Mouse (Mus musculus) c-Kit-positive CD71-positive TER-119-positive erythroid progenitor cells, embryonic 14.5 days (primary cell): ENCODE data around the gene Gm572.

Experiments
- DNase-seq: peaks from one replicate; pipeline ENCODE4 v3.0.0-alpha.2; 2013; ENCODE audit warnings: low spot score

The Gm572 gene

DNA sequence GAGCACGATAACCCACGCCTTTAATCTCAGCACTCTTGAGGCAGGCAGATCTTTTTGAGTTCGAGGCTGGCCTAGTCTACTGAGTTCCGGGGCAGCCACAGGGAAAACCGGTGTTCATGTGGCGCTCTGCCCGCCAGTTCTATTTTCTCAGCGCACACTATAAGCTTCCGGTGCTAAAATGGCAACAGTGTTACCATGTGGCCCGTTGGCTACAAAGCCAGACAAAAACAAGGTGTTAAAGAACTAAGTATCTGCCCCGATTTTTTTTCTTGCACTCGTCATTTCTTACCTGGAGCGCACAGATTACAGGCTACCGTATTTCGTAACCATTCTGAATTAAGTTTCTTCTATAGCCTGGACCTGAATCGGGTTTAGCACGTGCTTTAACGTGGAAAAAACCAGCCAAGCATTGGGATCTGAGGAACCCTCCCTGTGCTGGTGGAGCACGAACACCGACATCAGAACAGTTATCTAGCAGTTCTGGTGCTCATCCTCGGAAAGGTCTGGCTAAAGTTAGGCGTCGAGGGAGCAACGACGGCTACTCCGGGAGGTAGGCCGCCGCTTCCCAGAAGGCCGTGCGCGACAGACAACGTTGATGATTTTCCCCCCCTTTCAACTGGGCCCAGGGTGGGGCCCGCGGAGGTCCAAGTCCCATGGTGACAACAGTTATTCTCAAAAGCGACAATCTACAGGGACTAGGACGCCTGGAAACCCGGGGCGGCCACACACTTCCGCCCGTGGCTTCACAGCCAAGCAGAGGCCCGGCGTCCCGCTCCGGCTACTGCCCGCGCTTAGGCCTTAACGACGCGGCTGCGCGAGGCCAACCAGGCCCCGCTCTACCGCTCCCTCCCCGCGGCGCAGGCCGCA lies 17.1 kb upstream of the Gm572 start:
- DNase-seq = peak; percentile 45

DNA sequence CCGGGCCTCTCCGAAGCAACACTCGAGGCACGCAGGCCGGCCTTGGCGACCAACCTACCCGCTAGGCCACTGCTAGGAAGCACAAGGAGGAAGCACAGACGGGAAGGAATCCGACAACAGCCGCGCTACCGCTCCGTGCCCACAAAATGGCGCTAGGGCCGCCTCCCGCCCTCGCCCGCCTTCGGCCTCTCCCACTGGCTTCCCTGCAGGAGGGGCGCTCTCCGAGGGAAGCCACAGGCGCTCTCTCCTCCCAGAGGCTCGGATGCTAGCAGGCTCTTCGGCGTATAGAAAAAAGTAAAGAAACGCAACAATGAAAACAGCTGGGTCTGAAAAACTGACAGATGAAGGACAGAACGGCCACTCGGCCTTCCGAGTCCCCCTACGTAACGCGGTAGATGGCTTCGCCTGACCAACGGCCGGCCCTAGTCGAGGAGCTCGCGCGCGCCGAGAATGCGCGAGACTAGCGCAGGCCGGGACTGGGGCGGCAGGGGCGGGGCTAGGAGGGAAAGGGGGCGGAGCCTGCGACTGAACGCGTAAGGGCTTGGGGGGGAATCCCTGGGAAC lies 16.4 kb upstream of the Gm572 start, which contains the start of gene Tardbp:
Tardbp (minus strand) TSS at position 397 of the 563 bp plus-strand sequence.
- peak; percentile 94 for DNase-seq

- no peak for DNase-seq
Measured at GRCm38 (mm10) chr4:148627246-148627645, 15.9 kb upstream of the Gm572 start.

DNA sequence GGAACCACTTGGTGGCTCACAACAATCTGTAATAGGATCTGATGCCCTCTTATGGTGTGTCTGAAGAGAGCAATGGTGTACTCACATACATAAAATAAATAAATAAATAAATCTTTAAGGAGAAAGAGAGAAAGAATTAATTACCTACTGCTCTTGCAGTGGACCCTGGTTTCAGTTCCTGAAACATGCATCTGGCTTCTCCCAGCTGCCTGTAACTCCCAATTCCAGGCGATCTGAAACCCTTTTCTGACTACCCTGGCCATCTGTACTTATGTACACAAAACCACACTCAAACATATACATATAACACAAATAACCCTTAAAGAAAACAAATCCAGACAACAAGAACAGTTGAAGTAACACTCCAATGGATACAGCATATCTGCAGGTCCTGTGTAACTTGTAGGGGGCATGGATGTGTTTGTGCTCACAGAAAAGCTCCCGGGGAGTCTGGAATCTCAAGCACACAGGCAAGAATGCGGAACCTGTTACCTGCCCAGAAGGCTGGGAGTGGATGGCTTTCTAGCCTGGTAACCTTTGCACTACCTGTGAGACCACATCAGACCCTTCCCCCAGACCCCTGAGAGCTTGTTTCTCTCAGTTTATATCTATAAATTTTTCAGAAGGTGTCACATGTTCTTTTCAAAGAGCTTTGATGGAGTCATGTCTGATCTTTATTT lies 11.0 kb upstream of the Gm572 start:
- DNase-seq = no peak

DNA sequence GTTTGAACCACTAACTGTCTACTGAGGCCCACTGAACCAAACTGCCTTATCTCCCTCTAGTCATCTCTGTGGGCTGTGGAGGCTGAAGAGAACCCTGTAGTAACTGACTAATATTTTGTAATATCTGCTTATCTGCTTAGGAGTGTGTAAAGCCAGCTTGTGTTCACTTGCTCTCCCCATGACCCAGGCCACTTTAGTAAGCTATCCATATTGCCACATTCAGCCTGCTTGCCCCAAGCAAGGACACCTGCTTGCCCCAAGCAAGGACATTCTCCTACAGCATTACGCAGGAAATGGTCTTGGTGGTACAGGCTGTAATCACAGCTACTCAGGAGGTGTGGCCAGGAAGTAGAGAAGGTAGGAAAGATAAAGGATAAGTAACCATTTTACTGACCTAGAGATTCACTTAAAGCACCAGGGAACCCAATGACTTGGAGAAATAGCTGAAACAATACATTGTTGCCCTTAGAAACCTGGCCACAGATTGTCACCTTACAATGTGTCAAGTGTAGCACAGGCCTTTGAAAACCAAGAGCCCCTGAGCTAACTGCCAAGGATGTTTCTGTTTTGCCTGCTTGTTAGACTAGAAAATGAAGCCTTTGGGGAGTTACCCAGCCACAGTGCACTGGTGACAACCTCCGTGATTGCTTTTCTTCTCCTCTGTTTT lies 9.6 kb upstream of the Gm572 start:
- DNase-seq = no peak

DNA sequence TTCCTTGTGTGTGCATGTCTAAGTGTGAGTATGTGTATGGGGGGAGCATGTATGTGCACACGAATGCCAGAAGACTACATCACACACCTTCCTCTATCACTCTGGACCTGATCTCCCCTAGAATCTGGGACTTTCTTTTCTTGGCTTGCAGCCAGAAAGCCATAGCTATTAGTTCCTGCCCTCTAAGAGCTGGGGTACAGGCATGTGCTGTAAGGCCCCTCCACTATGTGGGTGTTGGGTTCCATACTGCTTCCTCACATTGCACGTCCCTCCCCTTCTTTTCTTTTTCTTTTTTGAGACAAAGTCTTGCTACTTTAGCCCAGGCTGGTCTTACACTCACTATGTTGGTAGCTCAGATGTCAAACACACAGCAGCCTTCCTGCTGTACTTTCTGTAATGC lies 7.8 kb upstream of the Gm572 start:
- DNase-seq = no peak

- DNase-seq = no peak
Measured at GRCm38 (mm10) chr4:148638302-148638701, 4.8 kb upstream of the Gm572 start.

DNA sequence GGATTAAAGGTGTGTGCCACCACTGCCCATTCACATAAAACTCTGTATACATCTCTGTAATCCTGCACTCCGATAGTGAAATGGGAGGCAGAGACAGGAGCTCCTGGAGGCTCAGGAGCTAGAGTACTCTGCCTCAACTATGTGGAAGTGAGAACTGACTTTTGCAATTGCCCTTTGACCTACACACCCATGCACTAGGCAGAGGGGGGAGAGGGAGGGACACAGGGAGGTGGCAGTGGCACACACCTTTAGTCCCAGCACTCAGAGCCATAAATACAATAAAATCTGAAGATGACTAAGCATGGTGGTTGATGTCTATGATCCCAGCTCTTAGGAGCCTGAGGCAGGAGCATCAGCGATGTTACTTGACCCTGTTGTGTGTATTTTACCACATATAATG lies 3.7 kb upstream of the Gm572 start:
- DNase-seq = no peak

- DNase-seq = no peak
Measured at GRCm38 (mm10) chr4:148641121-148641520, 2.0 kb upstream of the Gm572 start.

DNA sequence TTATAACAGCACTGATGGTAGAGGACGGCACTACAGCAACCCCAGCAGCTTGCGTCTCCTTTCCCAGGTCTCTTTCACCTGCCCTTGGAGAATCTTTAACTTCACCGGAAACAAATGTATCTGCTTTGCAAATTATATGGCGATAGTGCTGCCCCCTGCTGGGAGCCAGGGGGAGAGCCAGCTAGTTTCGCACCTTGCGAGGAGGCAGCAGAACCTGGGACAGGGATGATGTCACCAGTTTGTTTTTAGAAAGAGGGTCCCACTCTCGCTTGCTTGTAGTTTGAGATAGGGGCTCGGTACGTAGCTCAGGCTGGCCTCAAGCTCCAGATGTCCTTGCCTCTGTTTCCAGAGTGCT lies 1.0 kb downstream of the Gm572 start:
- DNase-seq = peak; percentile 62

DNA sequence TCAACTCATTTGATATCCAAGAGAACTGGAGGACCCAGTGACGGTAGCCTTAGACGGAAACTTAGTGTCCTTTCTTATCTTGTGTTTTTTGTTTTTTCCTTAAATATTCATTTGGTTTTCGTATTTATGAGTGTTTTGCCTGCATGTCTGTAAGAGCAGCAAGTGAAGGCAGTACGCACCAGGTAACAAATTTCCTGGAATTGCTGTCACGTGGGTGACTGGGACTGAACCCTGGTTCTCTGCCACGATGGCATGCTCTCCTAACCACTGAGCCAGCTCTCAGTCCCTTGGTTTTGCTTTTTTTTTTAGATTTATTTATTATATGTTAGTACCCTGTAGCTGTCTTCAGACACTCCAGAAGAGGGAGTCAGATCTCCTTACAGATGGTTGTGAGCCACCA lies 1.8 kb downstream of the Gm572 start:
- DNase-seq = no peak

DNA sequence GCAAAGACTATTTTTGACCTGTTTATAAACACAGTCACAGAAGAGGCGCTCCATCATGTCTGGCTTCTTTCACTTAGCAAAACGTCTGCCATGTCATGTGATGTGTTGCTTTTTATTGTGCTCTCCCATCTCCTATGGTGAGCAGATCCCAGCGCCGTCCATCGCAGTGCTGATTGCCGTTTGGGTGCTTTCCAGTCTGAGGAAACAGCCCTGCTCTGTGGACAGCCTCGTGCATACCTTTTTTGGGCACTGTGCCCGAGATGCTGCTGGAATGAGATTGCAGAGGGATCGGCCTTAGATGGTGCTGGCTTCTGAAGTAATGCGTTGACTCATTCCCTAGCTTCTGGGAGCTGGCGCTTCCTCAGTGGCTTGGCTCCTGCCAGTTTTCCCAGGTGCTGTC lies 3.5 kb downstream of the Gm572 start:
- DNase-seq = no peak

DNA sequence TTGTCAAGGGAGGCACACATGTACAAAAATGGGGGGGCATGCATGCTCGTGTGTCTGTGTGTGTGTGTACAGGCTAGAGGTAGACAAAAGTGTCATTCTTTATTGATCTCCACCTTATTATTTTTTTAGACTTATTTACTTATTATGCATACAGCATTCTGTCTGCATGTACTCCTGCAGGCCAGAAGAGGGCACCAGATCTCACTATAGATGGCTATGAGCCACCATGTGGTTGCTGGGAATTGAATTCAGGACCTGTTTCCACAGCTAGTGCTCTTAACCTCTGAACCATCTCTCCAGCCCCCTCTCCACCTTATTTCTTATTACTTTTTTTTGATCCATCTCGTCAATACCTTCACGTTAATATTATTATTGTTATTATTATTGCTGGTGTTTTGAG lies 6.2 kb downstream of the Gm572 start:
- DNase-seq = no peak

DNA sequence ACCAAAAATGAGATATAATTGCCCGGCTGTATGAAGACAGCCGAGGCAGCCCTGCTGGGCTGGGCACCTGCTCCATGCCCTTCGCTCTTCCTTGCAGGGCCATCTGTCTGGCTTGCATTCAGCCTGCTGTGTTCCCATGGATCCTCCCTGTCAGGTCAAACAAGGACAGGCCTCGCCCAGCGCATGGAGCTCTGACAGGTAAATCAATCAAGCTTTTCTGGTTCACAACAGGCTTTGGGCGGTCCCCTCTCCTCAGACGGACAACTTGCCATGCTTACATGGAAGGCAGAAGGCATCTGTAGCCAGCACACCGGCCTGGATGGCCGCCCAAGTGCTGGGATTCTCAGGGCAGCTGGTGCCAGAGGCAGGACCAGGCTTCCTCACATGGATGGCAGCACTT lies 7.9 kb downstream of the Gm572 start:
- no peak for DNase-seq

GRCm38 (mm10) chr4:148654701-148655398 lies 11.7 kb downstream of the Gm572 start:
- DNase-seq = peak; percentile 27

GRCm38 (mm10) chr4:148656691-148657258 lies 13.7 kb downstream of the Gm572 start:
- no peak for DNase-seq

DNA sequence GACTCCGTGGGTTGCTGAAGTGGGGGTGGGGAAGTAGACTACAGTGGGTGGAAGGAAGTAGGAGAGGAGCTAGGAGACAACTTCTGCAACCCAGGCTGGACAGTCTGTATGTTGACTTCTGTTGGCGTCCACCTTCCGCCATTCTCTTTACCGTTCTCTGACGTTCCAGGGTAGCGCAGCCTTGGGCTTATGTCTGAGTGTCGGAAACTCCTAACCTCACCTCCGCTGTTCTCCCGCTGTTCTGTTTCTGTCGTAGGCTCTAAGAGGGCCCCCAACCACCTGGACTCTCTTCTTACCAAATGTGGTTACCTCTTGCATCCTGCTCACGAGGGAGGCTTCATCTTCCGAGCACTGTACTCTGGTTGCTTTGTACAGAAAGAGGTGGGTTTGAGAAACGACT lies 14.7 kb downstream of the Gm572 start:
- no peak for DNase-seq

GRCm38 (mm10) chr4:148660174-148660573 lies 17.1 kb downstream of the Gm572 start:
- DNase-seq = no peak

DNA sequence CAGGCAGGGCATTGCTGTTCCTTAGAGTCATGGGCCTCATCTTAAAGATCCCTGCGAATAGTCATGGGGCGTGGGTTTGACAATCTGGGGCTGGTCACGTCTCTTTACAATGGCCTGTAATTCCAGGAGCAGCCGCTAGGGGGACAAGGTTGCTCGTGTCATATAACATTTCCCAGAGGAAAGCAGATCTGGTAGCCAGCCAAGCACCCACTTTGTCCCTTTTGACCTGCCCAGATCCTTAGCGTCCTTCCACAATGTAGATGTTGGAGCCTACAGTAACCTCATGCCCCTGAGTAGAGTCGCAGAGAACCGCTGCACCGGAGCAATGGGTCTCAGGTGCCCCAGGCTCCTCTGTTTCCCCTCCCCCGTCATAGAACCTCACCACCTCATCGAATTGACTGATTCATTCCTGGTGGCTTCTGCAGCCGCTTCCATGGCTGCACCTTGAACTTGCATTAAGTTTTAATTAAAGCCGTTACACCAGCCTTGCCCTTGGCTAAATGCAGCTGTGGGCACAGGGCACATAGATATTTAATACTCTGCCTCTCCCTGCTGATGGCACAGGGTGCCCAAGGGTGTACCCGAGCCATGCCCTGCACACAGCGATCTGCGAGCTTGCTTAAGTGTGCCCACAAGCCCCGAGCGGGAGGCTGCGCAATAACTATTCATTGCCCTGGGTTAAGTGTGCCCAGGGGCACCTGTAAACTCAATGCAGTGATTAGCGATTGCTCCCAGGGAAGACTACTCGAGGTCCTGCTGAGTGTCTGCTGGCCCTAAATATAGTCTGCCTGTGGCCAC lies 19.2 kb downstream of the Gm572 start:
- DNase-seq = peak; percentile 59

DNA sequence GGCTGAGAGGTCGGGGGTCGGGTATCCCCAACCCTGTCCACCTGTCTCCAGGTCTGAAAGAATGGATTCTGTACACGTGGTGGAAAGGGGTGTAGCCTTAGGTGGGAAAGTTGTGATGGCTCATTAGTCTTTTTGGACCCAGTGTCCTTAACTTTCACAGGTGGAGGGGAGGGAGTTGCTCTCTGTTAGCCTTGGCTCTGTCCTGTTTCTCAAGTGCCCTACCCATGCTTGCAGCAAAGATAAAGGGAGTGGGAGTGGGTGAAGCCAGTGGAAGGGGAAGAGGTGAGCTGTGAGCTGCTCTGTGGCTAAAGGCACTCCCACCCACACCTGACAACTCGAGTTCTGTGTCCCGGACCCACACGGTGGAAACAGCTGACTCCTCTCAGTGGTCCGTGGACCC lies 20.2 kb downstream of the Gm572 start:
- no peak for DNase-seq

DNA sequence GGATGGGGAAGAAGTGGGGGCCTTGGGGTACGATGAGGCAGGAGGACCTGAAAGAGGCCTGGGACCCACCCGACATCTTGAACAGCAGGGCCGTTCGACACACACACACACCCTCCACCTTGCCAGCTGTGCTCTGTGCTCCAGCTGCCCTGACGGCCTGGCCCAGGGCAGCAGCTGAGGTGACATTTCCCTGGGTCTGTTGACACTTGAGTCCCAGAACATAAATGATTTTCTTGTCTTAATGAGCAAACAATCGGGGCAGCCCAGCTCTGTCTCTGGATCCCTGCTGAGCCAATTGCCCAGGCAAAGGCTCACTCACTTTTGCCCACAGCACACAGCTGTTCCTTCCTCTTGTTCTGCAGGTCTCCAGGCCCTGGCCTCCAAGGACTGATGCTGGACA lies 20.9 kb downstream of the Gm572 start:
- no peak for DNase-seq
